Mouse (Mus musculus) lung, postnatal 25 days (tissue): ENCODE measurements around the gene Mt3.

Experiments used
- DNase-seq: peaks from one replicate; pipeline ENCODE4 v3.0.0; 2022; ENCODE audit warnings: low spot score

Gene Mt3

GRCm38 (mm10) chr8:94185791-94186190 lies 33.4 kb downstream of the Mt3 start:
- no peak for DNase-seq

GRCm38 (mm10) chr8:94186542-94186941 lies 34.1 kb downstream of the Mt3 start:
- peak; percentile 88 for DNase-seq

- no peak for DNase-seq
Measured at GRCm38 (mm10) chr8:94187290-94188002, 35.0 kb downstream of the Mt3 start.

GRCm38 (mm10) chr8:94189275-94190031 lies 37.0 kb downstream of the Mt3 start:
- DNase-seq: peak; percentile 62

- peak; percentile 85 for DNase-seq
Measured at GRCm38 (mm10) chr8:94191101-94191691, 38.8 kb downstream of the Mt3 start.

- no peak for DNase-seq
Measured at GRCm38 (mm10) chr8:94192926-94193325, 40.5 kb downstream of the Mt3 start.

- no peak for DNase-seq
Measured at GRCm38 (mm10) chr8:94194591-94195223, 42.3 kb downstream of the Mt3 start.

GRCm38 (mm10) chr8:94199202-94199869 lies 46.9 kb downstream of the Mt3 start:
- DNase-seq: peak; percentile 65
